Mouse (Mus musculus) hindbrain, embryonic 16.5 days (tissue): ENCODE results near the gene Eif2ak4. TPM values are rescaled to one million over a fixed set of nuclear protein-coding genes. Genes with fewer than 3 reads are reported as not detected.

ENCODE experiments used
- ATAC-seq: fragments of 200-750 bp; cut with Nextera tagmentation; 2 replicates; pipeline ENCODE4 v1.8.0; 2017; ENCODE audit warnings: moderate TSS enrichment, moderate library complexity
- H3K27ac ChIP-seq: fragments of 300-500 bp; sonication (generic); 2 replicates; pipeline ENCODE4 v1.5.1; 2014; ENCODE audit warnings: low read depth, mild to moderate bottlenecking, control low read depth, low read length, moderate library complexity
- H3K27me3 ChIP-seq: fragments of 300-500 bp; sonication (generic); replicated peaks from 2 replicates; pipeline ENCODE4 v1.6.1; 2014; ENCODE audit warnings: low read length; ENCODE audit not compliant: control insufficient read depth, insufficient read depth
- H3K36me3 ChIP-seq: fragments of 300-500 bp; sonication (generic); 2 replicates; pipeline ENCODE4 v1.6.1; 2014; ENCODE audit warnings: mild to moderate bottlenecking, low read length, moderate library complexity, mixed read lengths; ENCODE audit not compliant: control insufficient read depth, insufficient read depth
- H3K4me1 ChIP-seq: fragments of 300-500 bp; sonication (generic); 2 replicates; pipeline ENCODE4 v1.6.1; 2014; ENCODE audit warnings: low read depth, low read length; ENCODE audit not compliant: control insufficient read depth, insufficient read depth
- H3K4me2 ChIP-seq: fragments of 300-500 bp; sonication (generic); 2 replicates; pipeline ENCODE4 v1.6.1; 2014; ENCODE audit warnings: mild to moderate bottlenecking, low read length, control low read depth, moderate library complexity
- H3K4me3 ChIP-seq: fragments of 300-500 bp; sonication (generic); 2 replicates; pipeline ENCODE4 v1.5.1; 2014; ENCODE audit warnings: mild to moderate bottlenecking, low read length, control low read depth, moderate library complexity
- H3K9ac ChIP-seq: fragments of 300-500 bp; sonication (generic); 2 replicates; pipeline ENCODE4 v1.6.1; 2014; ENCODE audit warnings: low read depth, mild to moderate bottlenecking, control low read depth, low read length, moderate library complexity
- H3K9me3 ChIP-seq: fragments of 300-500 bp; sonication (generic); 2 replicates; pipeline ENCODE4 v1.6.1; 2014; ENCODE audit warnings: mild to moderate bottlenecking, low read length, moderate library complexity; ENCODE audit not compliant: control insufficient read depth
- WGBS: fragments of 180-500 bp; shearing (Covaris S2); extraction: QIAGEN DNeasy Blood & Tissue Kit; methylation state at CpG from one replicate; pipeline ENCODE4 v1.1.7; 2014; 5-methylcytosine and 5-hydroxymethylcytosine counted together
- polyA plus RNA-seq: library from polyadenylated mRNA; unstranded; fragments of >200 nt; fragmentation: Nextera tagmentation; extraction: Ambion mirVana; gene quantifications from 2 replicates; pipeline ENCODE4 v1.2.1, GENCODE M21; 2015

Gene Eif2ak4
- polyA plus RNA-seq, 1 experiment from 2014 or later, result 8.3 TPM

DNA sequence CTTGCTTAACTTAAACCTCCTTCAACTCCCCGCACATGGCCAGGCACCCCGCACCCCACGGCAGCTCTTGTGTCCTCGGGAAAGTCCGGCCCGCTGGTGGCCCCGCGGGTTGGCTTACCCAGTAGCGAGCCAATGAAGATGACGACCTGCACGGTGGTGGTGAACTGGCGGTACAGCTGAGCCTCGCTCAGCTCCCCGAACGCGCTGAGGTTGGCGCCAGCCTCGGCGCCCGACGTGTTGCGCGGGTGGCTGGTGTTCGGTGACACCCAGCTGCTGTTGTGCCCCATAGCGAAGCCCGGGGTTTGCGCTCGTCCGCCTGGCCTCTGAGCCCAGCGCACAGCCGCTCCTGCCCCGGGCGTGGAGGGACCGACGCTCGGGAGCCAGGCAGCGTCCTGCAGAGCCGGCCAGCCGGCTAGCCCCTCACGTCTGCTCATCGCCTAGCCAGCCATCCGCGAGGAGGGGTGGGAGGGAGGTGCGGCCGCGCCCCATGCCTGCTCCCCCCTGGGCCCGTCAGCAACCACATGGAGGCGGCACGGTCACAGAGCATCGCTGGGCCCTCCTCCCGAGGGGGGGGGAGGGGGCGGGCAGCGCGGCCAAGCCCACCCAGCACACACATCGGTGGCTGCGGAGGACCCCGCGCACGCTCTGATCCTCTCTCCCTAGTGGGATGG, 15.4 kb upstream of the Eif2ak4 start, which contains the start of gene Gpr176:
Gpr176 (minus strand) TSS at position 519 of the 671 bp plus-strand sequence.
- Histone ChIP-seq H3K27me3 (no peaks in the 10 kb centered on the region), H3K4me1 (peaks cover 10% of the 10 kb centered on the region), H3K9me3 (no peaks in the 10 kb centered on the region), H3K4me3 (peak within 1 kb of the TSS; percentile 63), H3K27ac (peak within 1 kb of the TSS; percentile 68), H3K4me2 (peak within 1 kb of the TSS; percentile 90), H3K36me3 (no peaks in the 10 kb centered on the region), H3K9ac (peak within 1 kb of the TSS; percentile 68)
- peak; percentile 86 for ATAC-seq
- WGBS, result under 1% methylated on average over 47 of the region's 59 CpGs

DNA sequence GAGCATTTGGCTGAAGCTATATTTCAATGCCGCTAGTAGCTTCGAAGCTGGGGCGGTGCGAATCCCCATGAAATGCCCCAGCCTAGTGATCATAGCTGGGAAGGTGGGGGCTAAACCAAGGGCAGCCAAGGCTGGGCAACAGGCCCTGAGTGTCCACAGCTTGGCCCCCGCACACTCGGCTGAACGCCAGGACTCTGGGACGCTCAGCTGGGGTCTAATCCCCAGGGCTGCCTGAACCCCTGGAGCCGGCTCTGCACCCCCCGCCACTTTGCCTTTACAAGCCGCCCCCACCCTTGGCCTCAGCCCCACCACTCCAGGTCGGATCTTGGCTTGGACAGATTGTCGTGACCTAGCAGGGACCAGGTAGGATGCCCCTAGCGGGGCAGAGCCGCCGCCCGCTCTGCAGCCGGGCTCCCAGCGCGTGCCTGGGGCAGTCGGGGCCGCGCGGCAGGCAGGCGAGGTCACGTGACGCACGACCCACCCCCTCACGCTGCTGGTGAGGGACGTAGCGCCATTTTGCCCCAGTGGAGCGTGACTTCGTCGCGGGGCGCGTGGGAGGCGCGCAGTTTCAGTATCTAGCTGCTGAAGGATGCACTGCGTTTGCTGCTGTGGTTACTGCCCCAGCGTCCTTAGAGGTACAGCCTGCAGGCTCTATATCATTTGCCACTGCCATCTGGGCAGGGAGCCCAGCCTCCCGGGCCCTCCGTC, 14.7 kb upstream of the Eif2ak4 start:
- no peaks in the 10 kb centered on the region for H3K36me3 ChIP-seq
- H3K4me1 ChIP-seq, result peaks cover 10% of the 10 kb centered on the region
- H3K9me3 ChIP-seq, result no peaks in the 10 kb centered on the region
- H3K27ac ChIP-seq, result peak overlapping the region; percentile 68
- peak; percentile 93 for ATAC-seq
- H3K4me3 ChIP-seq, result peak overlapping the region; percentile 63
- under 1% methylated on average over 43 of the region's 43 CpGs for WGBS
- no peaks in the 10 kb centered on the region for H3K27me3 ChIP-seq
- peak overlapping the region; percentile 68 for H3K9ac ChIP-seq
- peak overlapping the region; percentile 90 for H3K4me2 ChIP-seq

DNA sequence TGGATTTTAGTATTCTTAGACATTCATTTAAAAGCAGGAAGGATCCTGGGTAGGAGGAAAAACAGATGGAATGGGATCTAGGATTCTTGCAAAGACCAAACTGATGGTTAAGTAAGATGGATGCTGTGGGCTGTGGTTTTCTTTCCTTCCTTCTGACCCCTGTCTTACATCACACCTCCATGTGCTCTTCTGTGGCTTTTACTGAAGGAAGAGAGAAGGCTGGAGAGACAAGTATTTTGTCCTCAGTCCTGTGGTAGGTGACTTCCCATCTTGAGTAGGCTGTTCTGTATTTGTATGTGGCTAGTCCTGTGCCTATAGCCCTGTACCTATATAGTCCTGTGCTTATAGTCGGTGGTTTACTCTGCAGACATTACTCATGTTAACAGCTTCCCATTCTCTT, 12.9 kb upstream of the Eif2ak4 start:
- Histone ChIP-seq H3K36me3 (no peaks in the 10 kb centered on the region), H3K4me3 (no peak overlapping the region), H3K27me3 (no peaks in the 10 kb centered on the region), H3K27ac (no peak overlapping the region), H3K9ac (no peak overlapping the region), H3K9me3 (no peaks in the 10 kb centered on the region), H3K4me2 (no peak overlapping the region), H3K4me1 (peaks cover 10% of the 10 kb centered on the region)
- 83% methylated on average over 1 of the region's 1 CpGs for WGBS
- no peak for ATAC-seq

DNA sequence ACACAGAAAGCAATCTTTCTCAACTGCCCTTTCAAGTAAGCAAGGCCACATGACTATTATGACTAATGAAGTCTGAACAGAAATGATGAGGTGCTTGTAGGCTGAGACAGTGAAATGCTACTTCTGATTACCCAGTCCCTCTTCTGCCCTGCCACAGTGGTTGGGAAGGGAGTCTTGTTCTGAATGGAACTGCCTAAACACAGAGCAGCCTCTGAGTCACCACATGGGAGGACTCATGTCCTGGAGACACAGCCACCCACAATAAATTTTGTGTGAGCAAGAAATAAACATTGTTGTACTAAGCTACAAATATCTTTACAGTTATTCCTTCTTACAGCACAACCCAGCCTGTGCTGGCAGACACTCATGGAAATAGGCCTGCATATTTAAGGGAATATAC, 12.5 kb upstream of the Eif2ak4 start:
- Histone ChIP-seq H3K4me2 (no peak overlapping the region), H3K27me3 (no peaks in the 10 kb centered on the region), H3K27ac (no peak overlapping the region), H3K9ac (no peak overlapping the region), H3K4me3 (no peak overlapping the region), H3K9me3 (no peaks in the 10 kb centered on the region), H3K36me3 (no peaks in the 10 kb centered on the region), H3K4me1 (peaks cover 10% of the 10 kb centered on the region)
- no peak for ATAC-seq

DNA sequence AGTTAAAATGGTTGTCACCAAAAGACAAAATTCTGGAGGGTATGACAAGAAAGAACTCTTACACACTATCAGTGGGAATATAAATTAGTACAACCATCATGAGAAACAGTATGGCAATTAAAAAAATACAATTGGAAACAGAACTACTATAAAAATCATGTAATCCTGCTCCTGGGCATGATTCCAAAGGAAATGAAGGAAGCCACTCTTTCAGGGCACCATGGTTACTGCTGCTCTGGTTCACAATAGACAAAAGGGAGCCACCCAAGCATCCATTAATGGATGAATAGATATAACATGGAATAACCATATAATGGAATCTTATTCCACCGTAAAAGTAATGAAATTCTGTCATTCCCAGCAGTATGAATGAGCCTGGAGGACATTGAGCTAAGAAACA, 8.7 kb upstream of the Eif2ak4 start:
- H3K36me3 ChIP-seq, result no peaks in the 10 kb centered on the region
- H3K9ac ChIP-seq, result no peak overlapping the region
- ATAC-seq, result no peak
- 15% methylated on average over 1 of the region's 1 CpGs for WGBS
- no peaks in the 10 kb centered on the region for H3K9me3 ChIP-seq
- H3K4me2 ChIP-seq, result no peak overlapping the region
- H3K27ac ChIP-seq, result no peak overlapping the region
- no peak overlapping the region for H3K4me3 ChIP-seq
- H3K27me3 ChIP-seq, result no peaks in the 10 kb centered on the region
- no peaks in the 10 kb centered on the region for H3K4me1 ChIP-seq

DNA sequence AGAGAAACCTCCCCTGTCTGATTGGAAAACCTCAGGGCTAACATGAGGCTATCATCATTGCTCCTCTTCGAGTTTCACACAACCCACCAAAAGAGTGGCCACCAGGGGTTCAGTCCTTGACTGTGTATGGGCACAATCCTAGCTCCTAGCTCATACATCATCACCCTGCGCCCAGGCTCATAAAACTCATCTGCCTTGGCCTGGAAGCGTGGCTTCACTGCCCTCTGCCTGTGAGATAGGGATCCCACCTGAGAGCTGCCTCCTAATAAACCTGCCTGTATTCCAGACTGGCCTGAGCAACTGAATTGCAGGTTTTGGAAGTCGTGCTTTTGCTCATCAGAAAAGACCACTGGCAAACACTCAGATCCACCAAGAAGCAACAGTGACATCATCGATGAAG, 5.0 kb upstream of the Eif2ak4 start:
- H3K4me1 ChIP-seq, result no peaks in the 10 kb centered on the region
- no peaks in the 10 kb centered on the region for H3K27me3 ChIP-seq
- no peak overlapping the region for H3K9ac ChIP-seq
- no peak overlapping the region for H3K4me2 ChIP-seq
- no peak for ATAC-seq
- 81% methylated on average over 5 of the region's 5 CpGs for WGBS
- no peak overlapping the region for H3K4me3 ChIP-seq
- H3K36me3 ChIP-seq, result no peaks in the 10 kb centered on the region
- no peak overlapping the region for H3K27ac ChIP-seq
- H3K9me3 ChIP-seq, result no peaks in the 10 kb centered on the region

DNA sequence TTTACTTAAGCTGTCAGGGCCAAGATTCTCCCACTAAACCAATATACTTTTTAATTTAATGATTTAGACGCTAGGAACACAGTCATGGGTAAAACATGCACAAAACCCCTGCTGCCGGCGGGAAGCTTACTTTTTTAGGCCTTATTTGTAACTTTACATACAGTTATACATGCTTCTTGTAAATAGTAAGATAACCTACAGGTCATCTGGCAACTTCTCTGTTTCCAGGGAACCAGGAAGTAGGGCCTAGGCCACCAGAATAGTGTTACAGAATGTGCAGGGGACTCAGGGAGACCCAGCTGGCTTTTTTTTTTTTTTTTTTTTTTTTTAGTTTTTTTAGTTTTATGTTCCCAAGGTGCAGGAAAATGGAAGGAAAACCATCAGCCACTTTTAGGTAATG, 1.2 kb downstream of the Eif2ak4 start:
- Histone ChIP-seq H3K27ac (no peak overlapping the region), H3K36me3 (no peaks in the 10 kb centered on the region), H3K27me3 (no peaks in the 10 kb centered on the region), H3K9me3 (no peaks in the 10 kb centered on the region), H3K4me3 (peak overlapping the region; percentile 82; the same call in 1 of the 2 replicates), H3K4me2 (peak overlapping the region; percentile 81), H3K9ac (no peak overlapping the region), H3K4me1 (peaks cover 8% of the 10 kb centered on the region)
- whole genome bisulfite sequencing, result 73% methylated on average over 3 of the region's 3 CpGs
- ATAC-seq, result no peak

DNA sequence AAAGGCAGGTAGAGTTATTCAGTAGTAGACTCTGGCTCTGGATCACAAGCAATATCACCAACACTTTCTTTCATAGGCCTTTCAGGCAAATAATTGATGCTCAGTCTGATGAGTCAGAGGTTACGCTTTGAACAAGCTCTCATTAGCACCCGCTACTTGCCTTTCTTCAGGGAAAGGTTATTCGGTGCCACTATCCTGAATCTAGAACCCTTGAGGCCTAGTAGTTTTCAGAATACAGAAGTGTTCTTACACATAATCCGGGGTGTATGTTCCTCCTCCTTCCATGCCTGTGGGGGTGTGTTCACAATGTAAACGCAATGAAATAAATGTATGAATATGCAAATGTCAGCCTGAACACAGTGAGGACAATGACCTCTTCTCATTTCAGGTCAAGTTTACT, 1.7 kb downstream of the Eif2ak4 start:
- no peak overlapping the region for H3K9ac ChIP-seq
- whole genome bisulfite sequencing, result 75% methylated on average over 5 of the region's 5 CpGs
- no peak for ATAC-seq
- no peak overlapping the region for H3K4me3 ChIP-seq
- H3K36me3 ChIP-seq, result no peaks in the 10 kb centered on the region
- H3K27me3 ChIP-seq, result no peaks in the 10 kb centered on the region
- no peak overlapping the region for H3K27ac ChIP-seq
- H3K4me1 ChIP-seq, result peaks cover 8% of the 10 kb centered on the region
- no peaks in the 10 kb centered on the region for H3K9me3 ChIP-seq
- H3K4me2 ChIP-seq, result no peak overlapping the region; the same call in 1 of the 2 replicates

DNA sequence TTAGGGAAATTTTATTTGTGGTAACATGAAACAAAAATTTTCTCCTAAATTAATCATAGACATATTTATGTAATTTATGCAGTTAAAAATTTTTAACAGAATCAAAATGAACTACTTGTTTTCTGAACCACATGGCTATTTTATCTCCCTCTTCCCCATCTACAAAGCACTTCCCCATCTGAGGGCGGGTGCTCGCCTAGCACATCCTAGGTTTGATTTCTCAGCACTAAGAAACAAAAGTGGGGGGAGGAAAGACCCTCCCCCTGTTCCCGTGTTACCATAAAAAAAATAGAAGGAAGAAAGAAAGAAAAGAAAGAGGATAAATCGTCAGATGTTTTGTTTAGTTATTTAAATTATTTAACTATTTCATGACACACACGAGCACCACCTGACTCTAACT, 2.8 kb downstream of the Eif2ak4 start:
- Histone ChIP-seq H3K9me3 (no peaks in the 10 kb centered on the region), H3K4me1 (peaks cover 8% of the 10 kb centered on the region), H3K27ac (no peak overlapping the region), H3K4me2 (no peak overlapping the region), H3K4me3 (no peak overlapping the region), H3K9ac (no peak overlapping the region), H3K27me3 (no peaks in the 10 kb centered on the region), H3K36me3 (no peaks in the 10 kb centered on the region)
- ATAC-seq, result no peak
- WGBS, result 79% methylated on average over 5 of the region's 5 CpGs
